Mouse (Mus musculus) midbrain, postnatal 0 days (tissue): ENCODE measurements around the gene Gyg. TPM values are rescaled to one million over a fixed set of nuclear protein-coding genes. Genes with fewer than 3 reads are reported as not detected.

ENCODE experiments used
- ATAC-seq: fragments of 200-750 bp; cut with Nextera tagmentation; 2 replicates; pipeline ENCODE4 v1.8.0; 2017; ENCODE audit warnings: moderate number of reproducible peaks, mild to moderate bottlenecking, moderate TSS enrichment, moderate library complexity; ENCODE audit not compliant: low FRiP score
- DNase-seq: peaks from one replicate; pipeline ENCODE4 v3.0.0-alpha.2; 2015; ENCODE audit warnings: low spot score
- H3K27ac ChIP-seq: fragments of 300-500 bp; sonication (generic); 2 replicates; pipeline ENCODE4 v1.5.1; 2014; ENCODE audit warnings: low read depth, mild to moderate bottlenecking, low read length, mixed read lengths
- H3K27me3 ChIP-seq: fragments of 300-500 bp; sonication (generic); 2 replicates; pipeline ENCODE4 v1.6.1; 2014; ENCODE audit warnings: low read length, control low read depth, mixed read lengths; ENCODE audit not compliant: insufficient read depth
- H3K36me3 ChIP-seq: fragments of 300-500 bp; sonication (generic); 2 replicates; pipeline ENCODE4 v1.6.1; 2014; ENCODE audit warnings: low read length, control low read depth, mixed read lengths; ENCODE audit not compliant: insufficient read depth
- H3K4me1 ChIP-seq: fragments of 300-500 bp; sonication (generic); 2 replicates; pipeline ENCODE4 v1.6.1; 2014; ENCODE audit warnings: mild to moderate bottlenecking, control low read depth, antibody characterized with exemption, low read length, mixed read lengths; ENCODE audit not compliant: insufficient read depth
- H3K4me2 ChIP-seq: fragments of 300-500 bp; sonication (generic); 2 replicates; pipeline ENCODE4 v1.6.1; 2014; ENCODE audit warnings: low read depth, mild to moderate bottlenecking, low read length, mixed read lengths; ENCODE audit not compliant: poor library complexity, severe bottlenecking
- H3K4me3 ChIP-seq: fragments of 300-500 bp; sonication (generic); 2 replicates; pipeline ENCODE4 v1.5.1; 2014; ENCODE audit warnings: low read depth, mild to moderate bottlenecking, low read length, moderate library complexity
- H3K9ac ChIP-seq: fragments of 300-500 bp; sonication (generic); replicated peaks from 2 replicates; pipeline ENCODE4 v1.6.1; 2014; ENCODE audit warnings: mild to moderate bottlenecking, low read length, moderate library complexity, mixed read lengths; ENCODE audit not compliant: poor library complexity, severe bottlenecking
- H3K9me3 ChIP-seq: fragments of 300-500 bp; sonication (generic); 2 replicates; pipeline ENCODE4 v1.6.1; 2016; ENCODE audit warnings: low read length, control low read depth
- CTCF ChIP-seq: IDR thresholded peaks from 2 replicates; pipeline ENCODE4 v1.5.1; 2016; ENCODE audit warnings: antibody characterized with exemption, mild to moderate bottlenecking
- WGBS: fragments of 180-500 bp; shearing (Covaris S2); extraction: QIAGEN DNeasy Blood & Tissue Kit; methylation state at CpG from one replicate; pipeline ENCODE4 v1.1.7; 2014; 5-methylcytosine and 5-hydroxymethylcytosine counted together
- polyA plus RNA-seq: library from polyadenylated mRNA; unstranded; fragments of >200 nt; fragmentation: Nextera tagmentation; extraction: Ambion mirVana; gene quantifications from 2 replicates; pipeline ENCODE4 v1.2.1, GENCODE M21; 2015
- total RNA-seq: library from RNA; depleted of rRNA; stranded (reverse); fragments of >200 nt; gene quantifications from 2 replicates; pipeline ENCODE4 v1.2.3, GENCODE M21; 2014

Gyg gene
- total and polyA plus RNA-seq, 2 experiments from 2014 or later = 38.0 to 77.8 TPM

DNA sequence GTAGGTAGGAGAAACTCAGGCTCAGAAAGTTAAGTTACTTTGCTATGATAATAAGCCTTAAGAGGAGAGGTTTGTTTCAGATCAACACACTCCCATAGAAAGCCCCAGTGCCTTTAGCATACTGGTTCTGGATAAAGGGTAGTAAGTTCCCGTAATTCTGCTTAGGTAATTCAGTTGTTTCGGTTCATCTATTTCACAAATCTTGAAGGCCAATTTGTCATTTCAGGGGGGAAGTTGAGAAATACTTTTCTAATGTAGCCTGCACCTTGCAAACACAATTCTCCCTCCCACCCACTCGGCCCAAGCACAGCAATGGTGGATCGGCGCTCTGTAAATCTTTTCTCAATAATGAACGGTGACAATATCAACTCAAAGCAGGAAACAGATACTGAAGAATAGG is 359 bp upstream of the Gyg start:
- Histone ChIP-seq H3K9me3 (no peaks in the 10 kb centered on the region), H3K9ac (no peak overlapping the region), H3K4me3 (peak overlapping the region; percentile 86; the same call in 1 of the 2 replicates), H3K27me3 (no peaks in the 10 kb centered on the region), H3K4me1 (peaks cover 6% of the 10 kb centered on the region; the same call in 1 of the 2 replicates), H3K4me2 (peak overlapping the region; percentile 96), H3K36me3 (0 out of 2 replicates have a peak, but pooled peaks cover 3% of the 10 kb centered on the region), H3K27ac (no peak overlapping the region)
- no peak for ATAC-seq
- 84% methylated on average over 6 of the region's 6 CpGs for WGBS
- TF ChIP-seq CTCF = no peak
- no peak for DNase-seq

DNA sequence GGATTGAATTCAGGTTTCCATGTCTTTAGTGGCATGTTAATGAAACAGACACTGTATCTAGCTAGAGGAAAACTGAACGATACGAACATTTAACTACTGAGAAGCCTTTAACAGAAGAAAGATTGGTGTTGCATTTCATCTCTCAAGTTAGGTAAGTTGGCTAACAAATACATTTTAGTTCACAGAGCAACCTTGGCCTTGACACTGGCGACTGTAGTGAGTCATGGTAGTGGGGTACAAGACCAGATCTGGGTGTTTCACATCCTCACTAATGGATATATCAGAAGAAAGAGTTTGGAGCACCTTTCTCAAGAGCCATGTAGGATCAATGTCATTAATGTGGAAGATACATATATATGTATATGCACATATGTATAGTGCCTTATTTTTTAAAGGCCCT is 3.5 kb downstream of the Gyg start:
- no peaks in the 10 kb centered on the region for H3K27me3 ChIP-seq
- H3K9ac ChIP-seq = no peak overlapping the region
- peaks cover 6% of the 10 kb centered on the region; the same call in 1 of the 2 replicates for H3K4me1 ChIP-seq
- no peak overlapping the region for H3K4me3 ChIP-seq
- H3K27ac ChIP-seq = no peak overlapping the region
- ATAC-seq = no peak
- no peak overlapping the region for H3K4me2 ChIP-seq
- no peak for TF ChIP-seq CTCF
- no peaks in the 10 kb centered on the region for H3K9me3 ChIP-seq
- WGBS = 94% methylated on average over 3 of the region's 3 CpGs
- DNase-seq = no peak
- peaks cover 8% of the 10 kb centered on the region; the same call in 1 of the 2 replicates for H3K36me3 ChIP-seq

DNA sequence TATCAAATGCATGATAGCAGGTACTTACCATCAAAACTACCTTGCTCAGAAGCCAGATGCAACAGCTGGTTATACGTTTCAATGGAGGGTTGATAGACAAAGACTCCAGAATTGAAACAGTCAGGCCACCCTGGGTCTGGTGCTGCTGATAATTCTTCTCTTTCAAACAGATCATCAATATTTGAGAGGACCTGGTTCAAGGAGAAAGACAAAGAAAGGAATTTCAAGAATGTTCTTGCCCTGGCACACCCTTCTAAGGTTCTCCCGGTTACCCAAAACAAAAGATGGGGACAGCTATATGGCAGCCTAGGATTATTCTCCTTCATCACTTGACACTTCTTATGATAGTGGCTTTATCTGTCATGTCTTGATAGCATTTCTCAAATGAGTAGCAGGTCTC is 4.6 kb downstream of the Gyg start:
- no peak overlapping the region for H3K27ac ChIP-seq
- peaks cover 6% of the 10 kb centered on the region; the same call in 1 of the 2 replicates for H3K4me1 ChIP-seq
- H3K4me2 ChIP-seq = no peak overlapping the region
- H3K27me3 ChIP-seq = no peaks in the 10 kb centered on the region
- DNase-seq (no peak), ATAC-seq (no peak)
- H3K9ac ChIP-seq = no peak overlapping the region
- H3K9me3 ChIP-seq = no peaks in the 10 kb centered on the region
- WGBS = 78% methylated on average over 2 of the region's 2 CpGs
- no peak overlapping the region for H3K4me3 ChIP-seq
- TF ChIP-seq CTCF = no peak
- peaks cover 8% of the 10 kb centered on the region; the same call in 1 of the 2 replicates for H3K36me3 ChIP-seq

GRCm38 (mm10) chr3:20147647-20148046 is 7.5 kb downstream of the Gyg start:
- Histone ChIP-seq H3K9me3 (no peaks in the 10 kb centered on the region), H3K4me3 (no peak overlapping the region), H3K27me3 (no peaks in the 10 kb centered on the region), H3K4me2 (no peak overlapping the region), H3K4me1 (no peaks in the 10 kb centered on the region), H3K36me3 (peaks cover 8% of the 10 kb centered on the region; the same call in 1 of the 2 replicates), H3K27ac (no peak overlapping the region; the same call in 1 of the 2 replicates), H3K9ac (no peak overlapping the region)
- no peak for DNase-seq
- no peak for ATAC-seq
- 69% methylated on average over 5 of the region's 5 CpGs for WGBS
- TF ChIP-seq CTCF = no peak

DNA sequence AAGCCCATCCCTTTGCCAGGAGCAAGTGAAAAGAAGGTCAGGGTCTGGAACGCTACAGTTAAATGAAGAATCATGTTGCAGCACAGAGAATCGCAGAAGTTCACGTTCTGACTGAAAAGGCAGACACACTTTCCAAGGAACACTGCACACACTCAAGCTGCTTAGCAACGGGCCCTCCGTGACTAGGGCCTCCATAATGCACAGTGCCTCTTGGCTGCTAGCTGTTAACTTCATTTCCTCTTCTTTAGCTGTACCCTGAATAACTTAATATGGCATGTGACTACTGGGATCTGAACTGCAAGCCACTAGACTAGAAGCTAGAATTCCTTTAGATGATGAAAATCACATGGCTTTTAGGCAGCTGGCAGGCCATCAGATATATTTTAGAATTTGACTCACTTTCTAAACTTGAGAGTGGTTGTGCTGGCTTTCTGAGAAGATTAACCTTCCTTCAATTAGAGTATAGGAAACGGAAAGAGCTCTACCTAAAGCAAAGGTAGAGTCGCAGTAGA is 8.2 kb downstream of the Gyg start:
- 39% methylated on average over 7 of the region's 7 CpGs for WGBS
- Histone ChIP-seq H3K4me3 (no peak overlapping the region), H3K27ac (no peak overlapping the region; the same call in 1 of the 2 replicates), H3K27me3 (no peaks in the 10 kb centered on the region), H3K4me2 (no peak overlapping the region), H3K9me3 (no peaks in the 10 kb centered on the region), H3K4me1 (no peaks in the 10 kb centered on the region), H3K36me3 (peaks cover 8% of the 10 kb centered on the region; the same call in 1 of the 2 replicates), H3K9ac (no peak overlapping the region)
- TF ChIP-seq CTCF = no peak
- DNase-seq (peak; percentile 33), ATAC-seq (peak; percentile 54; the same call in 1 of the 2 replicates)

GRCm38 (mm10) chr3:20145696-20146113 is 9.4 kb downstream of the Gyg start:
- DNase-seq = no peak
- H3K9ac ChIP-seq = no peak overlapping the region

More at GRCm38 (mm10) chr3:20145696-20146113, 9.4 kb downstream of the Gyg start:
- Histone ChIP-seq H3K9me3 (no peaks in the 10 kb centered on the region), H3K27me3 (no peaks in the 10 kb centered on the region), H3K36me3 (peaks cover 6% of the 10 kb centered on the region; the same call in 1 of the 2 replicates), H3K4me3 (no peak overlapping the region), H3K4me2 (no peak overlapping the region), H3K4me1 (no peaks in the 10 kb centered on the region), H3K27ac (no peak overlapping the region)
- WGBS = 59% methylated on average over 1 of the region's 1 CpGs
- TF ChIP-seq CTCF = no peak
- no peak for ATAC-seq
